Mouse (Mus musculus) c-Kit-positive CD71-negative TER-119-negative erythroid progenitor cells, embryonic 14.5 days (primary cell): ENCODE data around the gene Amt.
"Not testable (repeated sequence)": the region's sequence is repeated elsewhere in the genome, so short reads cannot be mapped to it uniquely, and the experiment has no call there.

Source experiments
- DNase-seq: peaks from one replicate; pipeline ENCODE4 v3.0.0-alpha.2; 2013; ENCODE audit warnings: low read depth

The Amt gene

DNA sequence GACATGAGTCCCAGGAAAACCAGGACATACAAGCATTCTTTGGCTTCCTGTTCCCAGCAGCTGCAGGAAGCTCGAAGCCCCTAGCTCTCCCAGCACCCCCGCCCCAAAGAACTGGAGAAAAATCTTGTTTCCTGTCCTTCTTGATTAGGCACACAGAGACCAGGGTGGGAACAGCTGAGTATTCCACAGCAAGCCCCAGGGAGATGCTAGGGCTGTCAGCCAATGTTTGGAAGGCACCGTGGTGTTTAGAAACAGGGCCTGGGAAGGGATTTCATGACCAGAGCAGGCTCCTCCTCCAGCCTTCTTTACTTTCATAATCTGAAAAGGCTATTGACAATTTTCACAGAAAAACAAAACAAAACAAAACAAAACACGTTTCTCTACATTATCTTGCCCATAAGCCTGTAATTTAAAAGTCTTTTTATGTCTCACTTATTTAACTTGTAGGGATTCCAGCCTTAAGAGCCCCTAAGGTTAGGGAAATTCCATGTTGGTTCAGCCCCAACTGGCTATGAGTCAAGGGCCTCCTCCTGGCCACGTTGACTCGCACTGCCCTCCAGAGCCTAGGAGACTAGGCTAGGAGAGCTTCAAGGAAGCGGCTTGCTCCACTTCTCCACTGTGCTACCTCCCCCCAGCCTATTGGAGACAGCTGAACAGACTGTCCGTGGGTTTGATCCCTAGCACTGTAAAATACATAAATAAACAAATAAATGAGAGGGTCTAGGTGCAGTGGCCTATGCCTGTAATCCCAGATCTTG lies 16.4 kb upstream of the Amt start:
- no peak for DNase-seq

DNA sequence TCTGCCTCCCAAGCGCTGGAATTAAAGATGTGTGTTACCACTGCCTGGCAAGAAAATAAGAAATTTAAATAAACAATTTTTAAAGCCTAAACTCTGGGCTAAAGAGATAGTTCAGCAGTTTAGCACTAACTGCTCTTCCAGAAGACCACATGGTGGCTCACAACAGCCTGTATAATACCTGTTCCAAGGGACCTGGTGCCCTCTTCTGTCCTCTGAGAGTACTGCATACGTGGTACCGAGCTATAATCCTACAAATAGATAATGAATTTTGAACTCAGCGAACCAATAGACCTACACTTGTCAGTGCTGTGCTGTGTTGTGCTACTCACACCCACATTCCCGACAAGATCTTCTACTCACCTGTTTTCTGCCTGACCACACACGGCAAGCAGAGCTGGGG lies 12.2 kb upstream of the Amt start:
- peak; percentile 74 for DNase-seq

DNA sequence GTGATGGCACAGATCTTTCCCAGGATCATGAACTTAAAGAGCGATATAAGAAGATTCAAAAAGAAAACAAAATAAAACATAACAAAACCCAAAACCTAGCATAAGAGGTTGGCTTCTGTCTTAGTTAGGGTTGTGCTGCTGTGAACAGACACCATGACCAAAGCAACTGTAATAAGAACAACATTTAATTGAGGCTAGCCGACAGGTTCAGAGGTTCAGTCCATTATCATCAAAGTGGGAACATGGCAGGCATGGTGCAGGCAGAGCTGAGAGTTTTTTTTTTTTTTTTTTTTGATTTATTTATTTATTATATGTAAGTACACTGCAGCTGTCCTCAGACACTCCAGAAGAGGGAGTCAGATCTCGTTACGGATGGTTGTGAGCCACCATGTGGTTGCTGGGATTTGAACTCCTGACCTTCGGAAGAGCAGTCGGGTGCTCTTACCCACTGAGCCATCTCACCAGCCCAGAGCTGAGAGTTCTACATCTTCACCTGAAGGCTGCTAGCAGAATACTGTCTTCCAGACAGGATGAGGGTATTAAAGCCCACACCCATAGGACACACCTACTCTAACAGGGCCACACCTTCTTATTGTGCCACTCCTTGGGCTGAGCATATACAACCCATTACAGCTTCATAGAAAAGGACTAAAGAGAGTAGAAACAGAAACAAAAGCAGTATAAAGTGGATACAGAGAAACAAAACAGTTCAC lies 9.0 kb upstream of the Amt start:
- DNase-seq = not testable (repeated sequence)

GRCm38 (mm10) chr9:108289347-108289746 lies 7.3 kb upstream of the Amt start:
- no peak for DNase-seq

GRCm38 (mm10) chr9:108290016-108290750 lies 6.5 kb upstream of the Amt start, which contains the start of gene Nicn1:
Nicn1 (plus strand) TSS chr9:108290429.
- DNase-seq = peak; percentile 86

GRCm38 (mm10) chr9:108290773-108291172 lies 5.9 kb upstream of the Amt start:
- DNase-seq = no peak

DNA sequence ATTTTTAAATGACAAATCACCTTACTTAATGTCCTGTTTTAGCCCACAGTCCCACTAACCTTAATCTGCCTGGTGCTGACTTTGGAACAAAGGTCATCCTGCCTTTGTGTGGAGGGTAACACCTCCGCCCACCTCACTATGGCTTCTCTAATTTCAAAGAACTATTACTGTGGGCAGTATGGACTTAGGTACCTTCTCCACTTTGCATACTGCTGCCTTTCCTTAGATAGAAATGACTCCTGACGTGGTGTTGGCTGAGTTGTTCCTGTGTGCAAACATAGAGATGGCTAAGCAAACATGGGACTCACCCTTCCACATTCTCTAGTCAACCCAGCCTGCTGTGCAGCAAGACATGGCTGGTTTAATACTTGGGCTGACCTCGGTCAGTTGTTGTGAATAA lies 5.2 kb downstream of the Amt start:
- no peak for DNase-seq

DNA sequence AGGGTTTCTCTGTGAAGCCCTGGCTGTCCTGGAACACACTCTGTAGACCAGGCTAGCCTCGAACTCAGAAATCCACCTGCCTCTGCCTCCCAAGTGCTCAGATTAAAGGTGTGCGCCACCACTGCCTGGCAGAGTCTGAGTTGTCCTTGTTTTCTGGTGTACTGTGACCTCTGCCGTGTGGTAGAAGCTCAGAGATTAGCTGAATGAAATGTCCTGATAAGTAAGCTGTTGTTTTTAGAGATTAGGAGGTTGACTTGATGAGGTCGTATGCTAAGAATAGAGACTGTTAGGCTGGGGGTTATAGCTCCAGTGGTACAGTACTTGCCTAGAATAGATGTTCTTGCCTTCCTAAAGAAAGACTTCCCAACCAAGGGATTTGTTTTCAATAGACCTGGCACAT lies 8.1 kb downstream of the Amt start:
- DNase-seq = no peak

GRCm38 (mm10) chr9:108305170-108305569 lies 8.5 kb downstream of the Amt start:
- no peak for DNase-seq

DNA sequence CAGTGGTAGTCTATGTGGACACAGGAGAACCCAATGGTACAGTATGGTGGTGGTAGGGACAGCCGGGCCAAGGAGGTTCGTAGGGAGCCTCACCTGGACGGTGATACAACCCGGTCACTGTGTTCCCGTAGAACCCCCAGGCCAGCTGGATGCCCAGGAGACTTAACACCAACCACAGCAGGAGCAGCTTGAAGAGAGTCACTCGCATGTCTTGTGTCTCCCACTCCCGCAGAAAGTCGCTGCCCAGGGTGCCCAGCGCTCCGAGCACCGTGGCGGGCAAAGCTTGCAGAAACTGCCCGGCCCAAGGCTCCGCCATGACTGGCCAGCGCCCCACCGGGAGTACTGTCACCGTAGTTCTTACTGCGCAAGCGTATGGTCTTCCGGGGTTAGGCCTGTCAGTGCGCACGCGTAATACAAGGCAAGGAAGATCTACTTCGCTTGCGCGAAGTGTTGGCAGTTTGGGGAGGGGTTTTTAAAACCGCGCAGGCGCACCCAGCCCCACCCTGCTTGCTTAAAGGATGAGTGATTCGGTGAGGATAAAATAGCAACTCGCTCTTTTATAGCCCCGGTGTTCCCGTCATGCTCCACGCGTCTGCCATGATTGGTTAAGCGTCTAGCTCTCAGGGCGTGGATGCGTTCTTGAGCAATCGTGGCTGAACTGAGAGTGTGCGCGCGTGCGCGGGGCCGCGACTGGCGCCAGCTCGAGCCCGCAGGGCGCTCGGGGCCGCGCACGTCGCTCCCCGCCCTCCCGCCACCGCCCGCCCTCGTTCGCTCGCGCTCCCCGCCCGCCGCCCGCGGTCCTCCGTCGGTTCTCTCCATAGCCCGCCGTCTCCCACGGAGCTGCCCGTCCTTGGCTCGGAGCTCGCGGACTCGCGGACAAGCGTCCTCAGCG lies 9.2 kb downstream of the Amt start, which contains the start of the genes Rhoa and Tcta:
TSS of gene Rhoa (plus strand) at position 501 of the 892 bp plus-strand sequence.
TSS of gene Tcta (minus strand) at position 532 of the 892 bp plus-strand sequence.
- DNase-seq = peak; percentile 99

DNA sequence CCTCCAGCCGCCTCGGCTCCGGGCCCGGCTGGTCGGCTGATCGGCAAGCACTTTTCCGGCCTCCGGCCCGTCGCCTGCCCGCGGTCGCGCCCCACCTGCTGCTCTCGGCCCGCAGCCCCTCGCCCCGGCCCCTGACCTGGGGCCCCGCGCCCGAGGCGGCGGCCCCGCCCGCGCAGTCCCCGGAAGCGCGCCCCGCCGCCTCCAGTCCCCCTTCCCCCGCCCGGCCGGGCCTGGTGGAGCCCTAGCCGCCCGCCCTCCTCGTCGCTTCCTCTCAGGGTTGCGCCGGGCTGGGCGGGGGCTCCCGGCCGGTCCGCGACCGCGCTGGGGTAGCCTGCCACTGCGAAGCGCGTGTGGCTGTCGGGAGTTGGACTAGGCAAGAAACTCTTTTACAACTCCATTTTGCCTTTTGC lies 9.9 kb downstream of the Amt start:
- peak; percentile 74 for DNase-seq

DNA sequence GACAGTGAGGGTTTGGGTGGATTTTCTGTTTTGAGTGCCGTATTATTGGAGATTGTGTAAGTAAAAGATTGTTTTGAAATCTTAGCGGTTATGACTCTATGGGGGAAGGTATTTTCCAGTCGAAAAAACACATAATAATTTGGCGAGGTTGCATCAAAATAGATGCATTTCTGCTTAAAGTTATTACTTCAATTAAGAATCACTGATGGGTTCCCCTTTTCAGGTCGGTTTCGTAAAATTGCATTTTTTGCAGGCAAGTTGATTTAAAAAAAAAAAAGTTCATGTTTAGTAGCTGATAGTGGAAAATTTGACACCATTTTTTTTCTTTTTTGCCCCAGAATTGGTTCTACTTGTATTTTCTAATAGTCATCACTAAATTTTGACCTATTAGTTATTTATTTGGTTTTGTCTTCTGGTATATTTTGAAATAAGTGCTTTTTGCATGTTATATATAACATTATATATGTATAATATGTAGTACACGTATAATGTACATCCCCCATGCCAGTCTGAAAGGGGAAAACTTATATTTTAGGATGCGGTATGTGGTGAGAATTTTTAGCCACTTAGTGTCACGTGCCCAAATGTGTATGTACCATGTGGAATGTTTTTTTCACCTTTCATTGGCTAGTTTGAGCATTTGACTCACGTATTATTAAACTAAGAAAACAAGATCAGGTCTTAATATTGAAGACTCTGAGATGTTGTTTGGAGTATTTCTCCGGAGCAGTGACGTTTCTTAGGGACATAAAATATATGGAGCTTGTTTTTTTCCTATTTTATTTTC lies 10.6 kb downstream of the Amt start:
- no peak for DNase-seq

DNA sequence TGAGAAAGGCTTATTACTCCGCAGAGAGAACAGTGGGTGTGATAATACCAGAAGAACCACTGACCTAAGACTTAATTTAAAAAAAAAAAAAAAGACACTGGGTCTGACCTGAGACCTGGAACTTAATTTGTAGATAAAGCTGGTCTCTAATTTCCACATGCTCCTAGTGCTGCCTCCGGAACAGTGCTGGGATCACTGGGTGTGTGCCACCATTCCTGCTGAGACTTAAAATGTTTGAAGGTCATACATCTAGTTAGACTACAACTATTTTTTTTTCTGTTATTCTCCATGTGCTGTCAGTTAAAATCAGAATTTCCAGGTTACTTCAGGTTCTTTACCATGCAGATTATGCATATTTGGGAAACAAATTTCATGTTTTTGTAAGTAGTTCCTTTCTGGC lies 11.5 kb downstream of the Amt start:
- DNase-seq = no peak

- DNase-seq = no peak
Measured at GRCm38 (mm10) chr9:108317572-108317971, 20.9 kb downstream of the Amt start.

DNA sequence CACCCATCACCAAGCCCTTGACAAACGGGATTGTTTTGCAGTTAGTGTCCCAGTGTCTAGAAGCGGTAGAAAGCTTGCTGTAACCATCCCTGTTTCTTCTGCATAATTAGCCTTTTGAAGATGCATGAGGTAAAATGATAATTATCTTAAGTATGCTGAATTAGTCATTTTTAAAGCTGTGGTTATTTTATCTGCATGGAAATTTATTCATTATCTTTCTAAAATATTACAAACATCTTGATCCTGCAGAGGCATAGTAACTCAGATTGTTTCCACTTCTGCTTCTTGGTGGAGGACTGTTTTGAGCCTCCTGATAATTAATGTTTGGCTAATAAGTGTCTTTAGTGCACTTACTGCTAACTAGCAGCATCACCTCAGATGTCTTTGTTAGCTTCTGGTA lies 21.8 kb downstream of the Amt start:
- no peak for DNase-seq

DNA sequence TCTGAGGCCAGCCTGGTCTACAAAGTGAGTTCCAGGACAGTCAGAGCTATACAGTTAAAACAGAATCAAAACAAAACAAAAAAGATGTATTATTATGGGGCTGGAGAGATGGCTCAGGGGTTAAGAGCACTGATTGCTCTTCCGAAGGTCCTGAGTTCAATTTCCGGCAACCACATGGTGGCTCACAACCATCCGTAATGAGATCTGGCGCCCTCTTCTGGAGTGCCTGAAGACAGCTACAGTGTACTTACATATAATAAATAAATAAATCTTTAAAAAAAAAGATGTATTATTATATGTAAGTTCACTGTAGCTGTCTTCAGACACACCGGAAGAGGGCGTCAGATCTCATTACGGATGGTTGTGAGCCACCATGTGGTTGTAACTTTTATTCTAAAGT lies 25.4 kb downstream of the Amt start:
- DNase-seq = not testable (repeated sequence)

DNA sequence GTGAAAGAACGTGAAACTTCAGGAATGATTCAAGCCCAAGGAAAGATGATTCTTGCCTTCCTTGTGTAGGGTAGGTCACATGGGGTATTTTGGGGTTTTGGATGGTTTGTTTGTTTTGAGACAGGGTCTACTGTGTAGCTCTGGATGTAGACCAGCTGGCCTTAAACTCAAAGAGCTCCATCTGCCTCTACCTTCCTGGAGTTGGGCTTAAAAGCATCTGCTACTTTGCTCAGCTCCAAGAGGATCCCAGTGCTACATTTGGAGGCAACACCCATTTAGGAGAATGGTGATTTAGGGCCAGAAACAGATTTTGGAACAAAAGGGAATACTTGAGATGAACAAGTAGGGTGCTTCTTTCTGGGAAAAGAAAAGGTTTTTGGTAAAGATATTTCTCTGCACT lies 28.1 kb downstream of the Amt start:
- no peak for DNase-seq

- DNase-seq = no peak
Measured at GRCm38 (mm10) chr9:108325811-108326210, 29.2 kb downstream of the Amt start.

GRCm38 (mm10) chr9:108337848-108338550 lies 41.3 kb downstream of the Amt start:
- no peak for DNase-seq

DNA sequence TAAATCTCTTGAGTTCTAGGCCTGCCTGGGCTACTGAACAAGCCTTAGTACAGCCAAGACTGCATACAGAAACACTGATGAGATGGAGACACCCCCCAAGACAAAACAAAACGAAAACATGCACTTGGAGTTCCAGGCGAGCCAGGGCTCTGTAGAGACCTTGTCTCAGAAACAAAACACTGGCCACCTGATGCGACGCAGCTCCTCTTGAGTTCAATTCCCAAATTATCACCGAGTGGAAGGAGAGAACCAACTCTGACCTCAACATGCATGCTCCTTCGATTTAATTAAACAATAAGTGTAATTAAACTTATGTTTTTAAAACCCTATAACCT lies 41.9 kb downstream of the Amt start:
- no peak for DNase-seq
